Mouse (Mus musculus) embryonic facial prominence, embryonic 12.5 days (tissue): Measurements from ENCODE around the gene Cfap77. TPM values are rescaled to one million over a fixed set of nuclear protein-coding genes. Genes with fewer than 3 reads are reported as not detected.

Experiments used
- ATAC-seq: fragments of 200-750 bp; cut with Nextera tagmentation; 2 replicates; pipeline ENCODE4 v1.8.0; 2017; ENCODE audit not compliant: insufficient number of reproducible peaks, insufficient read depth, low FRiP score, low TSS enrichment
- H3K27ac ChIP-seq: fragments of 300-500 bp; sonication (generic); 2 replicates; pipeline ENCODE4 v1.5.1; 2016; ENCODE audit warnings: mild to moderate bottlenecking
- H3K27me3 ChIP-seq: fragments of 300-500 bp; sonication (generic); 2 replicates; pipeline ENCODE4 v1.6.1; 2016; ENCODE audit warnings: mild to moderate bottlenecking, moderate library complexity
- H3K36me3 ChIP-seq: fragments of 300-500 bp; sonication (generic); 2 replicates; pipeline ENCODE4 v1.6.1; 2016; ENCODE audit warnings: mild to moderate bottlenecking
- H3K4me1 ChIP-seq: fragments of 300-500 bp; sonication (generic); 2 replicates; pipeline ENCODE4 v1.6.1; 2016
- H3K4me2 ChIP-seq: fragments of 300-500 bp; sonication (generic); replicated peaks from 2 replicates; pipeline ENCODE4 v1.6.1; 2016; ENCODE audit warnings: mild to moderate bottlenecking, moderate library complexity
- H3K4me3 ChIP-seq: fragments of 300-500 bp; sonication (generic); 2 replicates; pipeline ENCODE4 v1.5.1; 2016; ENCODE audit warnings: mild to moderate bottlenecking
- H3K9ac ChIP-seq: fragments of 300-500 bp; sonication (generic); 2 replicates; pipeline ENCODE4 v1.6.1; 2016; ENCODE audit warnings: mild to moderate bottlenecking, moderate library complexity
- H3K9me3 ChIP-seq: fragments of 300-500 bp; sonication (generic); 2 replicates; pipeline ENCODE4 v1.6.1; 2016; ENCODE audit warnings: mild to moderate bottlenecking, moderate library complexity
- WGBS: fragments of 180-500 bp; shearing (Covaris S2); methylation state at CpG from one replicate; pipeline ENCODE4 v1.1.7; 2016; 5-methylcytosine and 5-hydroxymethylcytosine counted together
- polyA plus RNA-seq: library from polyadenylated mRNA; unstranded; fragments of >200 nt; fragmentation: Nextera tagmentation; extraction: Ambion mirVana; gene quantifications from 2 replicates; pipeline ENCODE4 v1.2.1, GENCODE M21; 2016

Gene Cfap77
- polyA plus RNA-seq, 1 experiment from 2014 or later, result 0.55 TPM

DNA sequence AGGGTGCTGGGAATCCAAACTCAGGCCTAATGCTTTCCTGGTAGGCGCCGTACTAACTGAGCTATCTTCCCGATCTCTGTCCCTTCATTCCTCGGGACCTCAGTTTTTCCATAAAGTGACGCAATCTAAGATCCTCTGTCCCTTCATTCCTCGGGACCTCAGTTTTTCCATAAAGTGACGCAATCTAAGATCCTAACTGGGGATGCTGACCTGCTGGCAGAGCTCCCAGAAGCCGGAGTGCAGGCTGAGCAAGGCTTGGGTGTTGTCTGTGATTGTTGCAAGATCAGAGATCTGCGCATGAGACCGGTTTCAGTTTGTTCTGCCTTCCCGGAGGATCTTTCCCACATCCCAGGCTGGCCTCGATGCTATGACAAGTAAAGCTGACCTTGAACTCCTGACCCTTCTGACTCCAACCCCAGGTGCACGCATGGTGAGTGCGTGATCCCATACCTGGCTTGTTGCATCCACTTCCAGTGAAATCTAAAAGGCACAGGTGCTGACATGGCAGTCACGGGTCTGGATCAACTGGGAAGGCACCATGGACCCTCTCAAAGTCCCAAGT lies 93.8 kb downstream of the Cfap77 start:
- 85% methylated on average over 15 of the region's 15 CpGs for WGBS
- no peak for ATAC-seq
- H3K9ac ChIP-seq, result no peak overlapping the region
- no peaks in the 10 kb centered on the region for H3K4me1 ChIP-seq
- no peaks in the 10 kb centered on the region for H3K36me3 ChIP-seq
- no peak overlapping the region for H3K27ac ChIP-seq
- no peak overlapping the region for H3K4me3 ChIP-seq
- no peak overlapping the region for H3K4me2 ChIP-seq
- H3K27me3 ChIP-seq, result peaks cover 4% of the 10 kb centered on the region
- no peaks in the 10 kb centered on the region for H3K9me3 ChIP-seq

DNA sequence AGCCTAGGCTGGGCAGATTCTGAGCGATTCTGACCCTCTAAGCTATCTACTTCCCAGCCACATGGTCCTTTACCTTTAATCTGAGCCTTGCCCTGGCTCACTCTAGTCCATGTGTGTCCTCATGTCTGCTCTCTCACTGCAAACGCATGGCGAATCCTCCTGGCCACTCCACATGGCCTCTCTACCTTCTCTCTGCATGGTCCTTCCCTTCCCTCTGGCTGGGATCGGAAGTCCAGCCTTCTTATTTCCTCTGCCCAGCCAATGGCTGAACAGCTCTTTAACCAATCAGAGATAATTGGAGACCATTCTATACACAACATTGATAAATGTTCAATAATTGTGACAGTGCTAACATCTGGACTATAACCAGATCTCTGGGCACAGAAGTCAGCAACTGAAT lies 98.0 kb downstream of the Cfap77 start:
- no peak for ATAC-seq

DNA sequence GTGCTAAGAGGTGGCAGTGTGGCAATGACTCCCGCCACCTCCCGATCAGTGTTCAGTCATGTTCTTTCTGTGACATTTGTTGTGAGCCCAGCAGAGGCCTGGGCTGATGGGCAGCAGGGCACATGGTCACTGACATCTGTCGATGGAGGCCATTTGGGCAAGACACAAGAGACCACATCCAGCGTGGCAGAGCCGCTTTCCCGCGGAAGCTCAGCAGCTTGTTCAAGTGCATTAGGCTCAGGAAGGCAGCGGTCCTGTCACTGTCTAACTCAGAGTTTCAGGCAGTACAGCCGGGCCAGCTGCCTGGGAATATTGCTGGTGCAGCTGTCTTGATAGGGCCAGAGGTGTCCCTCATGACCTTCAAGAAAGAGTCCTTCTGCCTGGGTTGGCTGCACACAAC lies 100.3 kb downstream of the Cfap77 start:
- Histone ChIP-seq H3K4me2 (no peak overlapping the region), H3K9ac (no peak overlapping the region), H3K9me3 (no peaks in the 10 kb centered on the region), H3K36me3 (no peaks in the 10 kb centered on the region), H3K27me3 (no peaks in the 10 kb centered on the region; the same call in 1 of the 2 replicates), H3K4me1 (no peaks in the 10 kb centered on the region), H3K4me3 (no peak overlapping the region), H3K27ac (no peak overlapping the region)
- no peak for ATAC-seq
- 73% methylated on average over 9 of the region's 9 CpGs for WGBS

More for the DNA sequence above, 98.0 kb downstream of the Cfap77 start:
- Histone ChIP-seq H3K36me3 (no peaks in the 10 kb centered on the region), H3K9ac (no peak overlapping the region), H3K27ac (no peak overlapping the region), H3K4me3 (no peak overlapping the region), H3K27me3 (peaks cover 4% of the 10 kb centered on the region; the same call in 1 of the 2 replicates), H3K4me1 (no peaks in the 10 kb centered on the region), H3K4me2 (no peak overlapping the region), H3K9me3 (no peaks in the 10 kb centered on the region)
- WGBS, result 80% methylated on average over 4 of the region's 4 CpGs

DNA sequence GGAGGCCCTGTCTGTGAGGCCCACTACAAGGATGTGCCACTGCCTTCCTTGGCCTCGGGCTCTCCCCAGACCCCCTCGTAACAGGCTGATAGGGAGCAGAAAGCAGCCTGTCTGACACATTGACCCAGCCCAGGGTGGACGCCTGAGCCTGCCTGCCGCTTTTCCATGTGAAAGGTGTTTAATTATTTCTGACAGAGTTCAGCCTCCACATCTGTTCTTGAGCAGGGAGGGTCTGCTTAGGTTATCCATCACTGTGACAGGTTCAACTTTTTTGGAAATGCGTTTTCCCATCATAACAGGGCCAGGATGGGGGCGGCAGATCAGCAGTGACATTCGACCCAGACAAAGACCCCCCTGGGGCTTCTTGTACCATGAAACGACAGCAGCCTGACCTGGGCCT lies 101.9 kb downstream of the Cfap77 start:
- no peaks in the 10 kb centered on the region for H3K9me3 ChIP-seq
- no peaks in the 10 kb centered on the region for H3K36me3 ChIP-seq
- 28% methylated on average over 8 of the region's 8 CpGs for WGBS
- no peak overlapping the region for H3K4me2 ChIP-seq
- no peaks in the 10 kb centered on the region for H3K4me1 ChIP-seq
- no peak overlapping the region for H3K27ac ChIP-seq
- ATAC-seq, result no peak
- H3K9ac ChIP-seq, result no peak overlapping the region
- H3K27me3 ChIP-seq, result peaks cover 8% of the 10 kb centered on the region; the same call in 1 of the 2 replicates
- no peak overlapping the region for H3K4me3 ChIP-seq

DNA sequence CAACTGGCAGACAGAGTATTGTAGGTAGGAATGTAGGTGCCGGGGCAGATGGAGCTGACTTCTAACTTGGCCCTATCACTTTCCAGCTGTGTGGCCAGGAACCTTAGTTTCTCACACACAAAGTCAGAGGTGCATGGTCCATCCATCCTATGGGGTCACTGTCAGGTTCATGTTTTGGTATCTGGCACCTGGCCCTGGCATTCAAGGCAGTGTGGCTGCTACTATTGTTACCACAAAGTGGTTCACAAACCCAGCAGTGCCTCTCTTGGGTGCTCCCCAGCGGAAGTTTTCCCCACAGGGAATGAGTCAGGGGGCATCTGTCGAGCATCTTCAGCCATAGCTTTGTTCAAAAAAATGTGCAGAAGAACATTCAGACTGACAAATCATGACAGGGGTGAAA lies 108.6 kb downstream of the Cfap77 start:
- H3K4me3 ChIP-seq, result no peak overlapping the region
- H3K36me3 ChIP-seq, result no peaks in the 10 kb centered on the region
- H3K9ac ChIP-seq, result no peak overlapping the region
- no peaks in the 10 kb centered on the region for H3K9me3 ChIP-seq
- ATAC-seq, result no peak
- no peak overlapping the region for H3K27ac ChIP-seq
- WGBS, result 78% methylated on average over 3 of the region's 3 CpGs
- no peak overlapping the region for H3K4me2 ChIP-seq
- H3K4me1 ChIP-seq, result no peaks in the 10 kb centered on the region; the same call in 1 of the 2 replicates
- H3K27me3 ChIP-seq, result peaks cover 24% of the 10 kb centered on the region

DNA sequence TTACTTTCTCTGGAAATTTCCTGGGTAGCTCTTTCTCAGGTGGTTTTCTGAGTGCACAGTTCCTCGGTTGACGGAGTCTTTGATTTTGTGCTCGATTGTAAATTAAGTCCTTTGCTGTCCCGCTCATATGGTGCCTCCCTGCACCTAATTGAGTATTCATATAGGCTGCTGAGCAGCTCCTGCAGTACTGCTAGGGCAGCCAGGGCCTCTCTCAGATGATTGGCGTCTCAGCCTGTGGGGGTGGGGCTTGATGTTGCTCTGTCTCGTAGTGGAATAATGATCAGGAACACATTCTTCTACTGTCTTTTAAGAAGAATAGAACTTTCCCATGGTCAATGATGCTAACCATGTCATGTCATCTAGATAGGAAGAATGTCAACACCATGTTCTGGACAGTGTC lies 109.5 kb downstream of the Cfap77 start:
- H3K9ac ChIP-seq, result no peak overlapping the region
- H3K4me1 ChIP-seq, result no peaks in the 10 kb centered on the region; the same call in 1 of the 2 replicates
- no peak overlapping the region for H3K4me2 ChIP-seq
- H3K36me3 ChIP-seq, result no peaks in the 10 kb centered on the region
- WGBS, result 58% methylated on average over 6 of the region's 6 CpGs
- H3K27me3 ChIP-seq, result peaks cover 24% of the 10 kb centered on the region
- no peak overlapping the region for H3K4me3 ChIP-seq
- H3K9me3 ChIP-seq, result no peaks in the 10 kb centered on the region
- ATAC-seq, result no peak
- no peak overlapping the region for H3K27ac ChIP-seq

DNA sequence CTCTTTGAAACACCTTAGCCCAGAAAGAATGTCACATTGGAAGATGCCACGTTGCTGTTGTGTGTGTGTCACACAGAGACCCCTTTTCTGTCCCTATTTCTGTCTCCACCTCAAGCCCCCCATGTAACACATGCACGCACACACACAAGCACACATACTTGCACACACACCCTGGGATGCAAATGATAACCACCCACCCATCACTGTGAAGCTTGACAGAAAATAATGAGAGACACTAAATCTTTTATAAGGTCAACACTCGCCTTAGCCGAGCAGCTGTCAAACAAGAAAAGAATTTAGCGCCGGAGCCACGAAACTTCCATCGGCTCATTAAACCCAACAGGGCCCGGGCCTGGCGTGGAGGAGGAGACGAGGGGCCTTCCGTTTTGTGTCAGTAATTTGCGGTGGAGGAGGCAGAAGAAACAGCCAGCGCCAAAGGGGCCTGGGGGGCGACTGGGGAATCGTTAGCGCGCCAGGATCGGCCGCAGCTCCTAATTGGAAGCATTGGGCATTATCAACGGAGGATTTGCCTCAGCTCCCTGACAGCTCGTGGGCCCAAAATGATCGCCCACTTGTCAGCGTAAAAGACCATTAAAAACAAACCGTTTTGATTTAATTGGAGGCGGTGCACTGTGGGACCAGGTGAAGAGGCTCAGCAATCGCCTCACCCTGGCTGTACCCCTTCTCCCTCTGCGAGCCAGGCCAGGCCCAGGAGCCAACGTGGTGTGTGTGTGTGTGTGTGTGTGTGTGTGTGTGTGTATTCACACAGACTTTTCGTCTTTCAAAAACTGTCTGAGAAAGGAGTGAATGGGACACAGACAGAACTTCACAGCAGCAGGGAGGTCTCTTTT lies 111.0 kb downstream of the Cfap77 start:
- WGBS, result 48% methylated on average over 30 of the region's 30 CpGs
- Histone ChIP-seq H3K4me2 (no peak overlapping the region), H3K4me1 (no peaks in the 10 kb centered on the region; the same call in 1 of the 2 replicates), H3K36me3 (no peaks in the 10 kb centered on the region), H3K4me3 (no peak overlapping the region), H3K9ac (no peak overlapping the region), H3K27ac (no peak overlapping the region), H3K27me3 (peaks cover 24% of the 10 kb centered on the region), H3K9me3 (no peaks in the 10 kb centered on the region)
- ATAC-seq, result no peak

DNA sequence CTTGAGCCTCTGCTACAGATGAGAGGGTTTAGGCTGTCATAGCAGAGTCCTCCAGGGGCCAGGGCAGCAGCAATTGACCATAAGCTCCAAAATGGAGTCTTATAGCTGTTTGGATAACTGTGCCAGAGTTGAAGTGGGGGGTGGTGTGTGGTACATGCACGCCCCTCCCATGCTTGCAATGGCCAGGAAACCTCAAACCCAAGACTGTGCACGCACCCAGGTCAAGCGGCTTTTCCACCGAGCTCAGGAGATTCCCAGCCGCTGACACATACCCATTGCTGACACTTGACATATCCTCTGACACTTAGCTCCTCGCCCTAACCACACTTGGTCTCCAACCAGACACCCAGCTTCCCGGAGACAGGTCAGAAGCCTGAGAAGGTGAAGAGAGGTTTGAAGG lies 115.9 kb downstream of the Cfap77 start:
- no peaks in the 10 kb centered on the region for H3K36me3 ChIP-seq
- no peak for ATAC-seq
- H3K4me3 ChIP-seq, result no peak overlapping the region
- no peak overlapping the region for H3K9ac ChIP-seq
- no peaks in the 10 kb centered on the region; the same call in 1 of the 2 replicates for H3K4me1 ChIP-seq
- 75% methylated on average over 7 of the region's 7 CpGs for WGBS
- peaks cover 8% of the 10 kb centered on the region; the same call in 1 of the 2 replicates for H3K27me3 ChIP-seq
- no peak overlapping the region for H3K27ac ChIP-seq
- H3K4me2 ChIP-seq, result no peak overlapping the region
- H3K9me3 ChIP-seq, result no peaks in the 10 kb centered on the region

DNA sequence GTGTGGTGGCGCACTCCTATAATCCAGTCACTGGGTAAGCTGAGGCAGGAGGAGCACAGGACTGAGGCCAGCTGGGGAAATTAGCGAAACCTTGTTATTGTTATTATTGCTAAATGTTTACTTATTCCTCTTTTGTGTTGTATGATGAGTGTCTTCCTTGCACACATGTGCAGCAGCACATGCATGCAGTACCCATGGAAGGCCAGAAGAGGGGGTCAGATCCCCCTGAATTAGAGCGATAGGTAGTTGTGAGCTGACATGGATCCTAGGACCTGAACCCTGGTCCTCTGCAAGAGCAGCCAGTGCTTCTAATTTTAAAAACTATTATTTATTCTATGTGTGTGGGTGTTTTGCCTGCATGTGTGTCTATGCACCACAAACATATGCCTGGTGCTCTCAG lies 124.3 kb downstream of the Cfap77 start:
- H3K4me1 ChIP-seq, result no peaks in the 10 kb centered on the region
- no peak for ATAC-seq
- H3K36me3 ChIP-seq, result no peaks in the 10 kb centered on the region
- no peak overlapping the region for H3K4me3 ChIP-seq
- WGBS, result 93% methylated on average over 3 of the region's 3 CpGs
- H3K4me2 ChIP-seq, result no peak overlapping the region
- no peak overlapping the region for H3K9ac ChIP-seq
- H3K9me3 ChIP-seq, result no peaks in the 10 kb centered on the region
- peaks cover 16% of the 10 kb centered on the region; the same call in 1 of the 2 replicates for H3K27me3 ChIP-seq
- H3K27ac ChIP-seq, result no peak overlapping the region

DNA sequence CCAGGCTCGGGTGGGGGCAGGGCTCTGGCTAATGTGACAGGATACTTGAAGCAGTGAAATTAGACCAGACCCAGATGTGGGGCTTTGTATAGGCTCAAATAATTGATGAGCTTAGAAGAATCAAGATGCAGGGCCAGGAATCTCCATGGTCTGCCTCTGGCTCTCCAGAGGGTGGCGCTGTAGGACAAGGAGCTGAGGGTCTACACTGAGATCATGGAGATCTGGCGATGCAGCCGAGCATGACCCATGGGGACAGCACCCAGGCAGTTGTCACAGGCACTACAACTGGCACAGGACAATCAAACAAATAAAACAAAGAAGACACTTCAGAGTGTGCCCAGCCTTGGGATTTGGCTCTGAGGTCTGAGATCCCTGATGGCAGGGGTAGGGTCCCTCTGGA lies 131.0 kb downstream of the Cfap77 start:
- H3K27ac ChIP-seq, result no peak overlapping the region
- H3K9me3 ChIP-seq, result no peaks in the 10 kb centered on the region
- no peaks in the 10 kb centered on the region for H3K36me3 ChIP-seq
- peaks cover 58% of the 10 kb centered on the region for H3K27me3 ChIP-seq
- H3K4me3 ChIP-seq, result no peak overlapping the region
- H3K9ac ChIP-seq, result no peak overlapping the region
- no peak overlapping the region for H3K4me2 ChIP-seq
- H3K4me1 ChIP-seq, result no peaks in the 10 kb centered on the region
- 0 out of 2 replicates have a peak, but pooled peaks have one; percentile 26 for ATAC-seq
- under 1% methylated on average over 4 of the region's 4 CpGs for WGBS

DNA sequence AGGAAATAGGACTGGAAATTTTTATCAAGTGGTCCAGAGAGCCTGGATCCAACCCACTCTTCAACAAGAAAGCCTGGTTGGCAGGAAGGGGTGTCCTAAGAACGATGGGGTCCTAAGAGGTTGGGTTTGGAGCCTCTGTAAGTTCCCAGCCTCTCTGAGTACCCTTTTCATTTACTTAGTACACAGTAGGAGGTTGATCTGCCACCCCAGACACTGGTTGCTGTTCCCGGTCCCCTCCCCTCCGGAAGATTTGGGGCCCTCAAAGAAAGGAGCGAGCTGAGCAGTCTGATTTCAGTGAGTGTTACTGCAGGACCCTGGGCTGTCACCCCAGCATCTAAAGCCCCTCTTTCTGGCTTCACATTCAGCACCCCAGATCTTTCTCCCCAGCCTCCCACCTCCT lies 135.9 kb downstream of the Cfap77 start:
- no peak for ATAC-seq
- Histone ChIP-seq H3K27me3 (peaks cover 89% of the 10 kb centered on the region), H3K4me2 (no peak overlapping the region), H3K4me3 (no peak overlapping the region), H3K9ac (no peak overlapping the region), H3K9me3 (no peaks in the 10 kb centered on the region), H3K4me1 (no peaks in the 10 kb centered on the region), H3K27ac (no peak overlapping the region), H3K36me3 (no peaks in the 10 kb centered on the region)
- WGBS, result 0% methylated on average over 4 of the region's 4 CpGs
